Mouse (Mus musculus): ENCODE measurements around the gene Mtx1. TPM values are rescaled to one million over a fixed set of nuclear protein-coding genes. Genes with fewer than 3 reads are reported as not detected.
"Not testable (repeated sequence)": the region's sequence is repeated elsewhere in the genome, so short reads cannot be mapped to it uniquely, and the experiment has no call there.

The Mtx1 gene
- total RNA-seq, 2 experiments from 2014 or later: 68.1 to 122 TPM

- ATAC-seq (replicated peaks; ENCODE audit: low FRiP score, low TSS enrichment, poor library complexity, severe bottlenecking): no peak
Observed at GRCm38 (mm10) chr3:89219546-89219945, 7.3 kb downstream of the Mtx1 start.

GRCm38 (mm10) chr3:89218271-89218670 is 8.6 kb downstream of the Mtx1 start:
- ATAC-seq (replicated peaks; ENCODE audit: low FRiP score, low TSS enrichment, poor library complexity, severe bottlenecking): no peak

- not testable (repeated sequence) for ATAC-seq (replicated peaks; ENCODE audit: low FRiP score, low TSS enrichment, poor library complexity, severe bottlenecking)
Observed at GRCm38 (mm10) chr3:89216407-89216806, 10.5 kb downstream of the Mtx1 start.

- peak; percentile 76 for ATAC-seq (replicated peaks; ENCODE audit: low FRiP score, low TSS enrichment, poor library complexity, severe bottlenecking)
Observed at GRCm38 (mm10) chr3:89215853-89216252, 11.0 kb downstream of the Mtx1 start.

- no peak for ATAC-seq (replicated peaks; ENCODE audit: low FRiP score, low TSS enrichment, poor library complexity, severe bottlenecking)
Observed at GRCm38 (mm10) chr3:89214681-89215411, 12.0 kb downstream of the Mtx1 start, which contains the start of gene Thbs3. Thbs3 (plus strand) TSS chr3:89215180.

DNA sequence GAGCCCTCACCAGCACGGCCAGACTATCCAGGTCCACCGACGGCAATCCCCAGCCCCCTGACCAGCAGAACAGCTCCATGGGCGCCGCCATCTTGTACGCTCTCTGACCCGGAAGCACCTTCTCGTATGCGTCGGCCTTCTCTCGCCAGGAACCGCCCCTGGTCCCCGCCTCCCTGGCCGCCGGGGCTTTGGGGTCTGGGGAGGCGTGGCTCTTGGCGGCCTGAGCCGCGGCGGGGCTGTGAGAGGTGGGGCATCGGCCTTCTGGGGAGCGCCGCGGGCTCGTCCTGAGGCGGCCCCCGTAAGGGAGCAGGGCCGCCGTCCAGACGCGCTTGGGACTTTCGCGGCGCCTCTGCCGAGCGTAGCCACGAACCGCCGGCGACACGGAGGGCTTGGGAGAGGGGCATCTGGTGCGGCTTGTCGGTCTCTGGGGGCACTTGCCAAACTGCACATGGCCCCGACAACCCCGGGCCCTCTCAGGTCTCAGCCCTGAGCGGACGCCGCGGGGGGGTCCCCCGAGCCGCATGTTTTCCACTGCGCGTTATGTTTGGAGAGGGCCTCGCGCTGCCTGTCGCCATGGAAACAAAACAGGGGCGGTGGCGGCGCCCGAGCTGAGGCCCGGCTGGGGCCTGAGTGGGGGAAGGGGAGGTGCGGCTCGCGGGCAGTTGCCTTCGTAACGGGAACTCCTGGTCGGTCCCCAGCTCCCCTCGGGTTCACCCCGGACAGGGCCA is 12.9 kb downstream of the Mtx1 start:
- peak; percentile 77 for ATAC-seq (replicated peaks; ENCODE audit: low FRiP score, low TSS enrichment, poor library complexity, severe bottlenecking)

DNA sequence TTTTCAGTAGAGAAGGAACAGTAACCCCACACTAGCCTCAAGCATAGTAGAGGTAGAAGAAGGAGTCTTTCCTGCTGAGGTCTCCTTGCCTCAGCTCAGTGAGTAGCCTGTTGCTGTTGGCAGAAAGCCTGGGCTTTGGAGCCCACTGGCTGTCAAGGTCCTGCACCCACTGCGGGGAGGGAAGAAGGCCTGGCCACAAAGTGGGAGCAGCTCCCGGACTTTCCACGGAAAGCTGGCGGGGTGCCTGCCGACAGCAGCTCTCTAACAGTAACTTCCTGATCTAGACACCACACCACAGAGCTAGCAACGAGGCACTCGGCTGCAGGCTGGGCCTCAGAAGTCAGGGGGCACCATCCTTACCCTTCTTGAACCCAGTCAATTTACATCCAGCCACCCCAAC is 16.2 kb downstream of the Mtx1 start:
- ATAC-seq (replicated peaks; ENCODE audit: low FRiP score, low TSS enrichment, poor library complexity, severe bottlenecking): no peak

DNA sequence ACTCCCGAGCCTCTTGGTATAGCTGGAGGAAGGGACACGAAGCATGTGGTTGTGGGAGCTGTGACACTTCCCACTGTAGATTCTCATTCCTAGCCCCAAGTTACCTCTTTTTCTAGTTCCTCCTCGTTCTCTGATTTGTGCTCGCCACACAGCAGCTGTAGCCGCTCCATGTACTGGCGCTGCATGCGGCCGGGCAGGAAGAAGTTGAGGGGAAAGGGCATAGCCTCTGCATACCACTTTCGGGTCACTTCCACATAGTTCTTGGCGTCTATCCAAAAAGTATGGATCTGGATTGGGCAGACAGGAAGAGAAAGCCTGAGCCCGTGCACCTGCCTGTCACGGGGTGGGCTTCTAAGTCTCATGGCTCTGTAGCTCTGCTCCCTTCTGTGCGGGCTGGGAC is 16.7 kb downstream of the Mtx1 start:
- ATAC-seq (replicated peaks; ENCODE audit: low FRiP score, low TSS enrichment, poor library complexity, severe bottlenecking): no peak

DNA sequence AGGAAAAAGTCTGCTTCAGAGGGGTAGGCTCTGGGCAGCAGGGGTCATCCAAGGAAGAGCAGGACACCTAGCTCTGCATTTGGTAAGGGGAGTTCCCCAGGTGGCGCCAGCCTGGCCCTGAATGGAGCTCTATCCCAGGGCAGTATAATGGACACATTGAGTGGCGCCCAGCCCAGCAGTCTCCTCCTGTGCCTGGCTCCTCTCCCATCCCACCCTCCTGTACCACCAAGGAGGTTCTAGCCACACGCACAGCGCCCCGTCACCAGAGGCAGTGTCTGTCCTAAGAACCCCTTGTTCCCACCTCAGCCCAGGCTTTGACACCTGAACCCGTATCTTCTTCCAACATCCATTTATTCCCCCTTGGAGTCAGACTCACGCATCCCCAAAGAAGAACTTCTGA is 17.2 kb downstream of the Mtx1 start:
- ATAC-seq (replicated peaks; ENCODE audit: low FRiP score, low TSS enrichment, poor library complexity, severe bottlenecking): no peak

- ATAC-seq (replicated peaks; ENCODE audit: low FRiP score, low TSS enrichment, poor library complexity, severe bottlenecking): no peak
Observed at GRCm38 (mm10) chr3:89208736-89209135, 18.2 kb downstream of the Mtx1 start.

DNA sequence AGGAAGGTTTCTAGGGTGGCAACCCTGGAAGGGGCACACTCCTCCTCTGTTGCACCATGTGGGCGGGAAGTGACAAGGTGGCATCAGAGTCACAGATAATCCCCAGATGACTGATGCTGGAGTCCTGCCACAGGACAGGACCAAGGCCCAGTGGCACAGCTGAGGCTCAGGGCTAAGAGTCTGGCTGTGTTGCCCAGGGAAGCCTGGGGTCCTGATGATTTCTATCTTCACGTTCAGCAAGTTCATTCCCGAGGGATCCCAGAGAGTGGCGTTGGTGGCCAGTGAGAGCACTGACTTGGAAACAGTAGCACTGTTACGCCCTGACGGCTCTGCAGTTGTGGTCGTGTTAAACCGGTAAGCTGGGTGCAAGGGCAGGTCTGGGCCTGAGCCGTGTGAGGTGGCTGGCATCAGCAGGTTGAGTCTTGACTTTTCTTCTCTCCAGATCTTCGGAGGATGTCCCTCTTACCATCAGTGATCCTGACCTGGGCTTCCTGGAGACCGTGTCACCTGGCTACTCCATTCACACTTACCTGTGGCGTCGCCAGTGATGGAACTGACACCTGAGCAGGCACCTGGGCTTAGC is 18.7 kb downstream of the Mtx1 start:
- no peak for ATAC-seq (replicated peaks; ENCODE audit: low FRiP score, low TSS enrichment, poor library complexity, severe bottlenecking)

GRCm38 (mm10) chr3:89206695-89207094 is 20.2 kb downstream of the Mtx1 start:
- ATAC-seq (replicated peaks; ENCODE audit: low FRiP score, low TSS enrichment, poor library complexity, severe bottlenecking): no peak

GRCm38 (mm10) chr3:89206079-89206478 is 20.8 kb downstream of the Mtx1 start:
- ATAC-seq (replicated peaks; ENCODE audit: low FRiP score, low TSS enrichment, poor library complexity, severe bottlenecking): no peak

- ATAC-seq (replicated peaks; ENCODE audit: low FRiP score, low TSS enrichment, poor library complexity, severe bottlenecking): peak; percentile 29; the same call in 1 of the 2 replicates
Observed at GRCm38 (mm10) chr3:89203142-89203514, 23.8 kb downstream of the Mtx1 start.

DNA sequence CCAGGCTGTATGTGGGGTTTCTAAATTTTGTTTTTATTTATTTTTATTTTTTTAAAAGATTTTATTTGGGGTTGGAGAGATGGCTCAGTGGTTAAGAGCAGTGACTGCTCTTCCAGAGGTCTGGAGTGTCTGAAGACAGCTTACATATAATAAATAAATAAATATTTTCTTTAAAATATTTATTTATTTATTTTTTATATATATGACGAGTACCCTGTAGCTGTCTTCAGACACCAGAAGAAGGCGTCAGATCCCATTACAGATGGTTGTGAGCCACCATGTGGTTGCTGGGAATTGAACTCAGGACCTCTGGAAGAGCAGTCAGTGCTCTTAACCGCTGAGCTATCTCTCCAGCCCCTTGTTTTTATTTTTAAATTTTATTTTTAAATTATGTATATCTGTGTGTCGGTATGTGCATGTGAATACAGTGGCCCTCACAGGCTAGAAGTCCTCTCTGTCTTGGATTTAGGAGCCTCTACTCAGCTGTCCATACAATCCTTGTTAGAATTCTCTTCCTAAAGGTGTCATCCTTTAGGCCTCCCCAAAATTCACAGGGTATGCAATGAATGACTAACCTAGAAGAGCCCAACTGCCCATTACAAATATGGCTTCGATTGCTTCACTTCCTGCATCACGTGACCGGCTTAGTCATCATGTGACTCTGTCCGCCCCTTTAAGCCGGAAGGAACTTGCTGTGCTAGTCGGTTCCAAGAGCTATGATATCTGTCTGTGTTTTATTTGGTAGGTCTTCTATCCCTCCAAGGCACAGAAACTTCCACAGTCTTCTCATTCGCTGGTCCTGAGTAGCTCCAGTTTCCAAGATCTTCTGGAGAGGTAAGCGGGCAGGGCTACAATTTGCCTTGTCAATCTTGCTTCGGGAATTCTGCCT is 24.4 kb downstream of the Mtx1 start, which contains the start of gene Gba:
Gba (plus strand) TSS at position 676 of the 889 bp plus-strand sequence.
- peak; percentile 84 for ATAC-seq (replicated peaks; ENCODE audit: low FRiP score, low TSS enrichment, poor library complexity, severe bottlenecking)

GRCm38 (mm10) chr3:89199839-89200238 is 27.0 kb downstream of the Mtx1 start:
- no peak for ATAC-seq (replicated peaks; ENCODE audit: low FRiP score, low TSS enrichment, poor library complexity, severe bottlenecking)

DNA sequence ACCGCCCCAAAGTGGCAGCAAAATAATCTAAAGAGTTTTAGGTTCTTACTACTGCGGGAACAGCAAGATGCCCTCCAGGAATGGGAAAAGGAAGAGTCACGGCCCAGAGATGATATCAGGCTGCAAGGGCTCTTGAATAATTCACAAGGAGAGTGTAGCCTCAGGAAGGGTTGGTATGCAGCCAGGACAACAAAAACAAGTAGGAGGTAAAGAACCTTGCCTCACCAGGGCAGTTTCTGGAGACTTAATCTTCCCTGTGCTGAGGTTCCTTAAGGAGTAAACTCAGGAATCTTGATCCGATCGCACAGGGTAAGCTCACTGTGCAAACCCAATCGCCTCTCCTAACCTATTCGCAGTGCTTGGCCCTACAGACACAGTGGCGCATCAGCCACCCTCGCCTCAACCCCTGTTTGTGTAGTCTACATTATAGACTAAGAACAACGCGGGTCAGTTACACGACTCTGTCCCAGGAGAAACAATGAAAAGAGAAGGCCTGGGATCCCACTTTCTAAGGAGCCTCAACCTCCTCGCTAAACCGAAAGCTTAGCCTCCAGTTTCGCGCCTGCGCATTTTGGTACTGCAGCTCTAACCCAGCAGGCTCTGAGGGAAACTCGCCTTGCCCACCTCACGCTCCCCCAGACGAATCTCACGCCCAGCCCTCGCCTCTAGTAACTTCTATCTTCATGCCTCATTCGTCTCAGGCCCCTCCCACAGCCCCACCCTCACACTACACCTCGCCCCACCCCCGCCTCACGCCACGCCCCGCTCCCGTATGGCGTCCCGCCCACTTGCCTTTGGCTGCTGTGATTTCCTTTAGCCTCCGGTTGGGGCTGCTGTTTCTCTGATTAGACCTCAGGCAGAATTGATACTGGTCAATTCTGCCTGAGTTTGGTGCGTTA is 30.7 kb downstream of the Mtx1 start:
- ATAC-seq (replicated peaks; ENCODE audit: low FRiP score, low TSS enrichment, poor library complexity, severe bottlenecking): peak; percentile 97

DNA sequence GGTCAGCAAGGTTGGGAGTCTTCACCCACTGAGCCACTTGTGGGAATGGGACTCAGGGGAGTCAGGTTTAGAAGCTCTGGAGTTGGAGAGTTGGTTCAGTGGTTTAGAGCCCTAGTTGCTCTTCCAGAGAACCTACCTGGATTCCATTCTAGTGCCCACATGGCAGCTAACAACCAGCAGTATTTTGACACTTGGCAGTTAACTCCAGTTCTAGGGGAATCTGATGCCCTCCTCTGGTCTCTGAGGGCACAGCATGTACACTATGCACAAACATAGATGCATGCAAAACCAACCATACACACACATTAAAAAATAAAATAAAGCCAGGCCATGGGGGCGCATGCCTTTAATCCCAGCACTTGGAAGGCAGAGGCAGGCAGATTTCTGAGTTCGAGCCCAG is 33.0 kb downstream of the Mtx1 start:
- no peak for ATAC-seq (replicated peaks; ENCODE audit: low FRiP score, low TSS enrichment, poor library complexity, severe bottlenecking)

DNA sequence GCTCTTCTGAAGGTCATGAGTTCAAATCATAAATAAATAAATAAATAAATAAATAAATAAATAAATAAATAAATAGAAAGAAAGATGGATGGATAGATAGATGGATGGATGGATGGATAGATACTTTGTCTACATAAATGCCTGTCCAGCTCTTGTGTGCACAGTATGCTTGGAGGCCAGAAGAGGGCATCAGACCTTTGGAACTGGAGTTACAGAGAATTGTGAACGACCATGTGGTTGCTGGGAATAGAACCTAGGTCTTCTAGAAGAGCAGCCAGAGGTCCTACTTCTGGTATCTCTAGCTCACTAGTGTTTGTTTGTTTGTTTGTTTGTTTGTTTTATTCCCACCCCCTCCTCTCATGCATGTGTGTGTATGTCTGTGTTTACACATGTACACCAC is 33.5 kb downstream of the Mtx1 start:
- ATAC-seq (replicated peaks; ENCODE audit: low FRiP score, low TSS enrichment, poor library complexity, severe bottlenecking): no peak

Measured in megakaryocyte-erythroid progenitor cell, adult 5-6 weeks (primary cell).